Mouse (Mus musculus) thymus, postnatal 0 days (tissue): ENCODE measurements around the gene Skint11. TPM values are rescaled to one million over a fixed set of nuclear protein-coding genes. Genes with fewer than 3 reads are reported as not detected.
"Not testable (repeated sequence)": the region's sequence is repeated elsewhere in the genome, so short reads cannot be mapped to it uniquely, and the experiment has no call there.

Experiments
- DNase-seq: peaks from one replicate; pipeline ENCODE4 v3.0.0-alpha.2; 2015; ENCODE audit warnings: low spot score
- polyA plus RNA-seq: library from polyadenylated mRNA; unstranded; fragments of >200 nt; fragmentation: Nextera tagmentation; extraction: Ambion mirVana; gene quantifications from 2 replicates; pipeline ENCODE4 v1.2.1, GENCODE M21; 2015

The Skint11 gene
- polyA plus RNA-seq = 1.4 and 1.9 TPM in 2 replicates

GRCm38 (mm10) chr4:114163084-114163483 lies at the start of gene Skint11:
Skint11 (plus strand) TSS chr4:114163384.
- DNase-seq = no peak

GRCm38 (mm10) chr4:114161149-114161548 lies 2.0 kb upstream of the Skint11 start:
- DNase-seq = no peak

GRCm38 (mm10) chr4:114172898-114173297 lies 9.7 kb downstream of the Skint11 start:
- not testable (repeated sequence) for DNase-seq

GRCm38 (mm10) chr4:114256906-114257305 lies 93.7 kb downstream of the Skint11 start:
- not testable (repeated sequence) for DNase-seq

Other genes starting within 250 kb of the Skint11 start
- not detected in 2 replicates for gene Skint5, start 163.9 kb upstream of the Skint11 start, polyA plus RNA-seq
- 0.12 and 0.17 TPM in 2 replicates for gene Trabd2b, start 243.3 kb downstream of the Skint11 start, polyA plus RNA-seq